23 mouse cellular contexts compared by ENCODE assay signal in the genomic region with DNA sequence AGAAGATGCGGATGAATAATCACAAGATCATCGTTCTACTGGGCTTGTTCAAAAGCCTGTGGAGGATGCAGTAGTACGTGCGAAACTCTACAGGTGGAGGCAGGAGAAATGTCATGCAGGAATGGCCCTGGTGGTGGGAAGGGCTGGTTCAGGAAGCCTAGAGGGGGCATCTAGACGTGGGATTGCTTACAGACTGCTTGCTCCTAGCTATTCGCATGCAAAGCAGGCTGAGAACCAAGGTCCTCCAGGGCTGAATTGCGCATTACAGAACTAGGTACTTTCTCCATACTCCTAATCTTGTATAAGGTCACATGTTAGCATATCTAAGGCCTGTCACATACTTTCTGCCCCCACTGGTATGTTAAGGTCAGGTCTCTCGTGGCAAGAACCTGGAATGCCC. TPM values are rescaled to one million over a fixed set of nuclear protein-coding genes. Genes with fewer than 3 reads are reported as not detected.
"Had no signal": no experiment of that assay in that cellular context is flagged by ENCODE, and none has a peak within 500 bp of the region (broad histone marks: within the 10 kb centered on the region; RNA-seq: fewer than 3 reads in every experiment).

No protein-coding gene starts in this region.

- H3K4me1 ChIP-seq: neural tube, embryonic 15.5 days; stomach, embryonic 15.5 days had no signal

- H3K27ac ChIP-seq: neural tube, embryonic 15.5 days; stomach, embryonic 15.5 days; stomach, postnatal 0 days had no signal

- DNase-seq: retina, postnatal 1 day; right cerebral cortex, adult 18-20 months; right cerebral cortex, postnatal 14 days; right cerebral cortex, postnatal 25 days; right cerebral cortex, postnatal 4 days; spleen, adult 18-20 months; thymus, adult 18-20 months; thymus, adult 2 months; thymus, postnatal 14 days; thymus, postnatal 25 days; thymus, postnatal 36 days; thymus, postnatal 4 days had no signal

- H3K4me3 ChIP-seq: neural tube, embryonic 15.5 days; stomach, embryonic 15.5 days had no signal

- H3K9me3 ChIP-seq: neural tube, embryonic 15.5 days; stomach, embryonic 15.5 days had no signal

- H3K9ac ChIP-seq: neural tube, embryonic 15.5 days; stomach, embryonic 15.5 days had no signal

- H3K27me3 ChIP-seq: neural tube, embryonic 15.5 days; stomach, embryonic 15.5 days had no signal

- H3K36me3 ChIP-seq: neural tube, embryonic 15.5 days; stomach, embryonic 15.5 days had no signal

RNA-seq across cellular contexts. Expression of gene Foxi3, which starts 24.7 kb away (rescaled TPM):
- total RNA-seq: neutrophil, adult 5-6 weeks had no signal
- polyA plus RNA-seq: neural tube, embryonic 14.5 days; neural tube, embryonic 15.5 days; small intestine, adult 2 months; spleen, adult 2 months; stomach, embryonic 14.5 days; stomach, embryonic 15.5 days; stomach, embryonic 16.5 days; stomach, postnatal 0 days; thymus, postnatal 0 days; urinary bladder, adult 2 months had no signal
